Mouse (Mus musculus): ENCODE data around the gene Hook2.

DNA sequence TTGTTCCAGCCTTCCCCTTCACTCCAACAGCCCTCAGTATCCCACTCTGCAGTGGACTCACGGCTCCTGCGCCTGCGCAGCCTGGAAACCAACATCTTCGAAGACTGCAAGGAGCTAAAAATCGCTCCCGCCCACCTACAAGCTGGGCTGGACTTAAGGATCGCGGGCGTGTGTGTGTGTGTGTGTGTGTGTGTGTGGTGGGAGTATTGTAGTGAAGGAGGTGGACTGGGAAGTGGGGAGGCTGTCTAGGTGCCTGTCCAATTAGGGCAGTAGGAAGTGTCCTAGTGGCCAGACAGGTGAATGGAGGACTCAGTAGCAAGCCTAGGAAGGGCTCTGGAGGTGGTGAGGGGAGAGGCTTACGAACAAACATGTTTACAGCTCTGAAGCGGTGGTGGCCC is 45.2 kb upstream of the Hook2 start:
- no peak for TF ChIP-seq TAL1 (IDR thresholded peaks at IDR 0.05; ENCODE audit: low read length)
- no peak for TF ChIP-seq GATA1 (IDR thresholded peaks at IDR 0.05; ENCODE audit: low read length)

All from erythroblast, embryonic 14.5 days (primary cell).